ENCODE assay signal across 9 mouse cellular contexts in the genomic region with DNA sequence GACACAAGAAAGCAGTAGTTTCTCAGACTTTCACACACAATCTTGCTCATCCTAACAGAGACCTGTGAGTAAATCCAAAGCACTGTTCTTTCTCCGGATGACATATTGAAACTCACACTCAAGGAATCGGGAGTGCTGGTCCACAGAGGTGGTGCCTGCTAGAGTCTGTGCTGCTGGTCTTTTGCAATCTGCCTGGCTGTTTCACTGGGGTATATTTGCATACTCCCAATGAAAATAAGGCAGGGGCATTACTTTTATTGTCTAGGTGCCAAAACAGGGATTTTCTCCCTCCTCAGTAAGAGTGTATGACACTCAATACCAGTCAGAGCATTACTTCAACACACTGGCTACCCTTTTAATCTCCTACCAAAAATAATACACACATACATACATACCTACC. TPM values are rescaled to one million over a fixed set of nuclear protein-coding genes. Genes with fewer than 3 reads are reported as not detected.
DNase-seq lines count a peak whose midpoint lies in the region; ATAC-seq and TF ChIP-seq lines count a peak whose summit lies in the region.
"Had no signal": no experiment of that assay in that cellular context is flagged by ENCODE, and none has a peak within 500 bp of the region (broad histone marks: within the 10 kb centered on the region; RNA-seq: fewer than 3 reads in every experiment).

No protein-coding gene starts in this region.

- H3K4me3 ChIP-seq in heart, embryonic 12.5 days = no peak overlapping the region
- H3K4me3 ChIP-seq in embryonic facial prominence, embryonic 14.5 days (ENCODE audit: low read depth, low read length) = no peak overlapping the region
- no peak overlapping the region for H3K4me3 ChIP-seq in hindbrain, embryonic 16.5 days (ENCODE audit: low read length)
- no peak overlapping the region for H3K4me3 ChIP-seq in midbrain, postnatal 0 days (ENCODE audit: low read depth, low read length)

- no peaks in the 10 kb centered on the region for H3K36me3 ChIP-seq in heart, embryonic 12.5 days
- no peaks in the 10 kb centered on the region for H3K36me3 ChIP-seq in embryonic facial prominence, embryonic 14.5 days (ENCODE audit: control insufficient read depth, insufficient read depth, low read length)
- H3K36me3 ChIP-seq in hindbrain, embryonic 16.5 days (ENCODE audit: control insufficient read depth, insufficient read depth, low read length) = no peaks in the 10 kb centered on the region
- no peaks in the 10 kb centered on the region for H3K36me3 ChIP-seq in midbrain, postnatal 0 days (ENCODE audit: insufficient read depth, low read length)

- intact Hi-C loops in heart, postnatal 36 days (cut with DNase I) = loop anchor here (5.0 to 10.0 kb wide), 3 partner anchors 33 to 765 kb away; a partner anchor contains a TSS

- WGBS in heart, embryonic 12.5 days = 57% methylated on average over 2 of the region's 2 CpGs
- 51% methylated on average over 2 of the region's 2 CpGs for WGBS in embryonic facial prominence, embryonic 14.5 days
- WGBS in hindbrain, embryonic 16.5 days = 61% methylated on average over 2 of the region's 2 CpGs
- WGBS in midbrain, postnatal 0 days = 39% methylated on average over 2 of the region's 2 CpGs

- no peaks in the 10 kb centered on the region for H3K27me3 ChIP-seq in heart, embryonic 12.5 days (replicated peaks)
- no peaks in the 10 kb centered on the region for H3K27me3 ChIP-seq in embryonic facial prominence, embryonic 14.5 days (replicated peaks; ENCODE audit: control insufficient read depth, insufficient read depth, low read length)
- H3K27me3 ChIP-seq in hindbrain, embryonic 16.5 days (replicated peaks; ENCODE audit: control insufficient read depth, insufficient read depth, low read length) = no peaks in the 10 kb centered on the region
- no peaks in the 10 kb centered on the region for H3K27me3 ChIP-seq in midbrain, postnatal 0 days (ENCODE audit: insufficient read depth, low read length)

- H3K27ac ChIP-seq in heart, embryonic 12.5 days (ENCODE audit: poor library complexity, severe bottlenecking) = no peak overlapping the region
- no peak overlapping the region for H3K27ac ChIP-seq in embryonic facial prominence, embryonic 14.5 days (replicated peaks; ENCODE audit: low read depth, low read length)
- H3K27ac ChIP-seq in hindbrain, embryonic 16.5 days (ENCODE audit: low read depth, low read length) = no peak overlapping the region
- H3K27ac ChIP-seq in midbrain, postnatal 0 days (ENCODE audit: low read depth, low read length) = no peak overlapping the region

- H3K4me2 ChIP-seq in heart, embryonic 12.5 days = peak overlapping the region; percentile 40; the same call in 1 of the 2 replicates
- H3K4me2 ChIP-seq in embryonic facial prominence, embryonic 14.5 days (ENCODE audit: low read depth, low read length) = peak overlapping the region; percentile 18; the same call in 1 of the 2 replicates
- 0 out of 2 replicates have a peak overlapping the region, but pooled peaks have one; percentile 1 for H3K4me2 ChIP-seq in hindbrain, embryonic 16.5 days (ENCODE audit: low read length)
- H3K4me2 ChIP-seq in midbrain, postnatal 0 days (ENCODE audit: low read depth, low read length, poor library complexity, severe bottlenecking) = peak overlapping the region; percentile 16; the same call in 1 of the 2 replicates

- no peak for TF ChIP-seq CTCF in midbrain, postnatal 0 days (IDR thresholded peaks at IDR 0.05)

- no peak for ATAC-seq in heart, embryonic 12.5 days (ENCODE audit: insufficient number of reproducible peaks, low FRiP score)
- no peak for ATAC-seq in embryonic facial prominence, embryonic 14.5 days (ENCODE audit: low read depth)
- no peak for ATAC-seq in hindbrain, embryonic 16.5 days
- ATAC-seq in midbrain, postnatal 0 days (ENCODE audit: low FRiP score) = no peak

- DNase-seq in heart, postnatal 36 days = no peak
- no peak for DNase-seq in embryonic facial prominence, embryonic 14.5 days (ENCODE audit: low spot score)
- DNase-seq in midbrain, postnatal 0 days (ENCODE audit: low spot score) = no peak
- DNase-seq in layer of hippocampus, postnatal 25 days (ENCODE audit: extremely low spot score in 1 of 2, low spot score in 1 of 2) = no peak
- DNase-seq in urinary bladder, postnatal 4 days (ENCODE audit: low spot score in 2 of 2) = no peak
- no peak for DNase-seq in thymus, postnatal 0 days (ENCODE audit: low spot score)
- DNase-seq: right cerebral cortex, postnatal 25 days had no signal

- peaks cover 35% of the 10 kb centered on the region for H3K4me1 ChIP-seq in heart, embryonic 12.5 days (replicated peaks)
- peaks cover 45% of the 10 kb centered on the region for H3K4me1 ChIP-seq in embryonic facial prominence, embryonic 14.5 days (ENCODE audit: control insufficient read depth, insufficient read depth, low read length)
- H3K4me1 ChIP-seq in hindbrain, embryonic 16.5 days (ENCODE audit: control insufficient read depth, insufficient read depth, low read depth, low read length) = peaks cover 21% of the 10 kb centered on the region
- peaks cover 7% of the 10 kb centered on the region; the same call in 1 of the 2 replicates for H3K4me1 ChIP-seq in midbrain, postnatal 0 days (ENCODE audit: insufficient read depth, low read length)

- no peaks in the 10 kb centered on the region for H3K9me3 ChIP-seq in heart, embryonic 12.5 days (replicated peaks)
- H3K9me3 ChIP-seq in embryonic facial prominence, embryonic 14.5 days (ENCODE audit: control insufficient read depth, low read length) = no peaks in the 10 kb centered on the region
- H3K9me3 ChIP-seq in hindbrain, embryonic 16.5 days (ENCODE audit: control insufficient read depth, low read length) = no peaks in the 10 kb centered on the region
- no peaks in the 10 kb centered on the region for H3K9me3 ChIP-seq in midbrain, postnatal 0 days (ENCODE audit: low read length)

- peak overlapping the region; percentile 55; the same call in 1 of the 2 replicates for H3K9ac ChIP-seq in heart, embryonic 12.5 days
- H3K9ac ChIP-seq in embryonic facial prominence, embryonic 14.5 days (ENCODE audit: low read depth, low read length) = no peak overlapping the region
- H3K9ac ChIP-seq in hindbrain, embryonic 16.5 days (ENCODE audit: low read depth, low read length) = no peak overlapping the region
- H3K9ac ChIP-seq in midbrain, postnatal 0 days (replicated peaks; ENCODE audit: low read length, poor library complexity, severe bottlenecking) = no peak overlapping the region

RNA-seq across cellular contexts. Expression of a gene that starts 2.9 kb away (rescaled TPM):
- polyA plus RNA-seq in heart, embryonic 12.5 days (2016; fragmentation: Nextera tagmentation; extraction: Ambion mirVana) = 40.3 and 52.0 TPM in 2 replicates
- 10 to 100 TPM; 22.1 to 30.2 TPM for total RNA-seq in heart, postnatal 36 days (2021)
- 49.6 and 61.0 TPM in 2 replicates for polyA plus RNA-seq in embryonic facial prominence, embryonic 14.5 days (2014; fragmentation: Nextera tagmentation; extraction: Ambion mirVana)
- polyA plus RNA-seq in hindbrain, embryonic 16.5 days (2015; fragmentation: Nextera tagmentation; extraction: Ambion mirVana) = 50.6 and 50.9 TPM in 2 replicates
- 23.4 and 30.0 TPM in 2 replicates for total RNA-seq in midbrain, postnatal 0 days (2014; rRNA removed)
- 33.7 and 39.9 TPM in 2 replicates for polyA plus RNA-seq in midbrain, postnatal 0 days (2015; fragmentation: Nextera tagmentation; extraction: Ambion mirVana)
- total RNA-seq in layer of hippocampus, postnatal 25 days (2021) = 10 to 100 TPM; 37.6 to 38.6 TPM
- polyA plus RNA-seq in thymus, postnatal 0 days (2015; fragmentation: Nextera tagmentation; extraction: Ambion mirVana) = 154 and 168 TPM in 2 replicates
